In genomic region chr15:92051353-92052132, GRCm38 (mm10) we compare ENCODE assay signal across 9 mouse cellular contexts. TPM values are rescaled to one million over a fixed set of nuclear protein-coding genes. Genes with fewer than 3 reads are reported as not detected.
DNase-seq lines count a peak whose midpoint lies in the region; ATAC-seq lines count a peak whose summit lies in the region.
"Had no signal": no experiment of that assay in that cellular context is flagged by ENCODE, and none has a peak within 500 bp of the region (broad histone marks: within the 10 kb centered on the region; RNA-seq: fewer than 3 reads in every experiment).

No protein-coding gene starts in this region.

- no peaks in the 10 kb centered on the region for H3K9me3 ChIP-seq in heart, embryonic 13.5 days
- H3K9me3 ChIP-seq in forebrain, embryonic 10.5 days = no peaks in the 10 kb centered on the region
- H3K9me3 ChIP-seq in kidney, embryonic 16.5 days (ENCODE audit: low read length) = no peaks in the 10 kb centered on the region
- no peaks in the 10 kb centered on the region for H3K9me3 ChIP-seq in liver, embryonic 12.5 days (replicated peaks)

- 1% methylated on average over 35 of the region's 35 CpGs for WGBS in heart, embryonic 13.5 days
- under 1% methylated on average over 35 of the region's 35 CpGs for WGBS in forebrain, embryonic 10.5 days
- WGBS in kidney, embryonic 16.5 days = under 1% methylated on average over 34 of the region's 35 CpGs
- 3% methylated on average over 35 of the region's 35 CpGs for WGBS in liver, embryonic 12.5 days (ENCODE audit: insufficient replicate concordance)

- H3K4me1 ChIP-seq in heart, embryonic 13.5 days = peaks cover 12% of the 10 kb centered on the region
- H3K4me1 ChIP-seq in forebrain, embryonic 10.5 days = peaks cover 18% of the 10 kb centered on the region
- H3K4me1 ChIP-seq in kidney, embryonic 16.5 days (ENCODE audit: insufficient read depth, low read length) = peaks cover 13% of the 10 kb centered on the region; the same call in 1 of the 2 replicates
- H3K4me1 ChIP-seq in liver, embryonic 12.5 days = no peaks in the 10 kb centered on the region

- no peaks in the 10 kb centered on the region for H3K36me3 ChIP-seq in heart, embryonic 13.5 days
- no peaks in the 10 kb centered on the region for H3K36me3 ChIP-seq in forebrain, embryonic 10.5 days (replicated peaks)
- H3K36me3 ChIP-seq in kidney, embryonic 16.5 days (ENCODE audit: insufficient read depth, low read length) = no peaks in the 10 kb centered on the region
- no peaks in the 10 kb centered on the region for H3K36me3 ChIP-seq in liver, embryonic 12.5 days

- intact Hi-C loops in heart, postnatal 25 days (cut with DNase I) = no loop called here

- peak overlapping the region; percentile 62 for H3K4me3 ChIP-seq in heart, embryonic 13.5 days
- peak overlapping the region; percentile 73 for H3K4me3 ChIP-seq in forebrain, embryonic 10.5 days
- H3K4me3 ChIP-seq in kidney, embryonic 16.5 days (ENCODE audit: low read length) = peak overlapping the region; percentile 59
- H3K4me3 ChIP-seq in liver, embryonic 12.5 days = peak overlapping the region; percentile 29

- no peak for DNase-seq in heart, postnatal 25 days (ENCODE audit: low spot score)
- DNase-seq in adrenal gland, postnatal 14 days = peak; percentile 9
- peak; percentile 31 for DNase-seq in forebrain, embryonic 10.5 days (ENCODE audit: extremely low spot score, low spot score)
- DNase-seq in right cerebral cortex, postnatal 25 days = peak; percentile 71
- DNase-seq in urinary bladder, postnatal 36 days (ENCODE audit: low spot score in 2 of 2) = no peak

- peak overlapping the region; percentile 73 for H3K9ac ChIP-seq in heart, embryonic 13.5 days
- H3K9ac ChIP-seq in kidney, embryonic 16.5 days (replicated peaks; ENCODE audit: low read length) = peak overlapping the region; percentile 51
- no peak overlapping the region for H3K9ac ChIP-seq in liver, embryonic 12.5 days

- peak; percentile 25; the same call in 1 of the 2 replicates for ATAC-seq in heart, embryonic 13.5 days (ENCODE audit: extremely low read depth, insufficient number of reproducible peaks, low FRiP score, low TSS enrichment)
- peak; percentile 74 for ATAC-seq in kidney, embryonic 16.5 days (ENCODE audit: low FRiP score, low TSS enrichment)
- no peak for ATAC-seq in liver, embryonic 12.5 days

- H3K4me2 ChIP-seq in heart, embryonic 13.5 days = peak overlapping the region; percentile 96
- H3K4me2 ChIP-seq in kidney, embryonic 16.5 days (replicated peaks; ENCODE audit: low read depth, low read length) = peak overlapping the region; percentile 98
- H3K4me2 ChIP-seq in liver, embryonic 12.5 days = peak overlapping the region; percentile 61

- H3K27ac ChIP-seq in heart, embryonic 13.5 days (replicated peaks) = no peak overlapping the region
- peak overlapping the region; percentile 63 for H3K27ac ChIP-seq in forebrain, embryonic 10.5 days
- H3K27ac ChIP-seq in kidney, embryonic 16.5 days (ENCODE audit: low read length) = no peak overlapping the region
- no peak overlapping the region for H3K27ac ChIP-seq in liver, embryonic 12.5 days

- peaks cover 38% of the 10 kb centered on the region for H3K27me3 ChIP-seq in heart, embryonic 13.5 days (replicated peaks)
- H3K27me3 ChIP-seq in forebrain, embryonic 10.5 days (ENCODE audit: poor library complexity, severe bottlenecking) = peaks cover 39% of the 10 kb centered on the region
- H3K27me3 ChIP-seq in kidney, embryonic 16.5 days (ENCODE audit: insufficient read depth, low read length) = peaks cover 14% of the 10 kb centered on the region
- H3K27me3 ChIP-seq in liver, embryonic 12.5 days (replicated peaks) = peaks cover 20% of the 10 kb centered on the region

RNA-seq across cellular contexts. Expression of gene Cntn1, which starts 0.6 kb away (rescaled TPM):
- polyA plus RNA-seq in heart, embryonic 13.5 days (2015; fragmentation: Nextera tagmentation; extraction: Ambion mirVana) = 0.43 and 0.50 TPM in 2 replicates
- under 1 TPM; 0.05 to 0.06 TPM for total RNA-seq in heart, postnatal 25 days (2021)
- total RNA-seq in adrenal gland, postnatal 14 days (2021) = 3.6 and 5.7 TPM in 2 replicates
- 0.93 and 0.95 TPM in 2 replicates for polyA plus RNA-seq in forebrain, embryonic 10.5 days (2016; fragmentation: Nextera tagmentation; extraction: Ambion mirVana)
- 1.7 and 2.1 TPM in 2 replicates for polyA plus RNA-seq in kidney, embryonic 16.5 days (2015; fragmentation: Nextera tagmentation; extraction: Ambion mirVana)
- 0.10 and 0.11 TPM in 2 replicates for polyA plus RNA-seq in liver, embryonic 12.5 days (2016; fragmentation: Nextera tagmentation; extraction: Ambion mirVana)
- total RNA-seq: MEL had no signal

Comparison
In these comparisons a context has a peak if more than half of its experiments do, and no peak if none do; other contexts are left out.
1. DNase-seq: peak in adrenal gland, postnatal 14 days (single experiment), forebrain, embryonic 10.5 days (single experiment) and right cerebral cortex, postnatal 25 days (single experiment); none in heart, postnatal 25 days (single experiment) and urinary bladder, postnatal 36 days (0 of 2).
2. Peak in every context shown above with its lines, with median percentiles within 50 percentile points of each other: H3K4me2 ChIP-seq and H3K4me3 ChIP-seq.